Mouse (Mus musculus) erythroblast, adult 5-6 weeks (primary cell): Measurements from ENCODE around the gene Gm20388. TPM values are rescaled to one million over a fixed set of nuclear protein-coding genes. Genes with fewer than 3 reads are reported as not detected.

Source experiments
- ATAC-seq: replicated peaks from 2 replicates; pipeline ENCODE4 v1.8.0; 2016; ENCODE audit warnings: moderate number of reproducible peaks, mild to moderate bottlenecking, moderate TSS enrichment, inconsistent platforms; ENCODE audit not compliant: poor library complexity, low FRiP score, severe bottlenecking
- total RNA-seq, 2 experiments: library from RNA; stranded (forward) in 1 of 2; stranded (reverse) in 1 of 2; fragments of 150-400 nt in 1 of 2; fragments of 200-764, 138-1000 nt in 1 of 2; gene quantifications; 2 replicates each; pipeline versions ENCODE4 v1.2.3 to v1.2.4; 2015 to 2017; ENCODE audit warnings: low replicate concordance in 2 of 2

The Gm20388 gene
- total RNA-seq, 2 experiments from 2014 or later: 2.9 to 7.8 TPM

GRCm38 (mm10) chr8:122326114-122326542, 2415.5 kb downstream of the Gm20388 start:
- ATAC-seq: no peak

DNA sequence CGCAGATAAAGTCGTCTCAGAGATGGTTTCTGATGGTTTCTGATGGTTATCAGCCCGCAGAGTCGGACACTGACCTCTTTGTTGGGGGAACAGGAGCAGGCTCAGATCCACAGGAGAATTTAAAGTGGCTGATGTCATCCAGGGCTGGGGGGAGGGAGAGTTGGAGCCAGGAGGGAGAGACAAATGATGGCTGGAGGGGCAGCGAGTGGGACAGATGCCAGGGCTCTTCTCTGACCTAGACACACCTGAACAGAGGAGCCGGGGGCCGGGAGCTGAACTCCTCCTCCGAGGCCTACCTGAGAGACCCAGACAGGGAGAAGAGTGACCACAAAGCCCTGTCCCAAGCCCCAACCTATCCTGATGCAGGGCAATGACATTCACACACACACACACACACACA, 2418.4 kb downstream of the Gm20388 start:
- ATAC-seq: no peak

DNA sequence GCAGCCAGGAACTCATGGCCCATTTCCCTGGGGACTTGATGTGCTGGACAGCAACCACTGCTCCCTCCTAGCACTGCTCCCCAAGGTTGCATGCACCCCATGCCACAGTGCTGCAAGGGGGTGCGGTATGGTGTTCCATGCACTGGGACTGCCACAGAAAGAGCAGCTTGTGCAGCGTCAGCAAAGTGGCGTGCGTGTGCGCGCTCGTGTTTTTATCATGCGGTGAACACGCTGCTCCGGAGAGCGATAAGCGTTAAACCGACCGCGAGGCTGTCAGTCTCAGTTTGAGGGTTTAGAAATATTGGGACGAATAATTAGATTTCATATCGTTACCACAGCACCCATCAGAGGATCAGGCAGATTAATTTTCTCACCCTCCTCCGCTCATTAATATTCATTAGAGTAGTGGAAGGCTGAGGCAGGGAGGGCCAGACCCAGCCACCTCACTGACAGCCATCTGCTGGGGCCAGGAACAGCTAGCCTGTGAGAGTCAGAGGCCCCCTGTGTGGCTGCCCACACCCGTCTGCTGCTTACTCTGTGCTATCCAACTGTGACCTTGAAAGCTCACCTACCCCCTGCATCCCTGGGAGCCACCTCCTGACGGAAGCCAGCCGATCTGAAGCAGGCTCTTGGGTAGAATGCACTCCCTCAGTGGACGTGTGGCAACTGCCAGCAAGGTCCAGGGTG, 2419.1 kb downstream of the Gm20388 start:
- ATAC-seq: peak; percentile 55

DNA sequence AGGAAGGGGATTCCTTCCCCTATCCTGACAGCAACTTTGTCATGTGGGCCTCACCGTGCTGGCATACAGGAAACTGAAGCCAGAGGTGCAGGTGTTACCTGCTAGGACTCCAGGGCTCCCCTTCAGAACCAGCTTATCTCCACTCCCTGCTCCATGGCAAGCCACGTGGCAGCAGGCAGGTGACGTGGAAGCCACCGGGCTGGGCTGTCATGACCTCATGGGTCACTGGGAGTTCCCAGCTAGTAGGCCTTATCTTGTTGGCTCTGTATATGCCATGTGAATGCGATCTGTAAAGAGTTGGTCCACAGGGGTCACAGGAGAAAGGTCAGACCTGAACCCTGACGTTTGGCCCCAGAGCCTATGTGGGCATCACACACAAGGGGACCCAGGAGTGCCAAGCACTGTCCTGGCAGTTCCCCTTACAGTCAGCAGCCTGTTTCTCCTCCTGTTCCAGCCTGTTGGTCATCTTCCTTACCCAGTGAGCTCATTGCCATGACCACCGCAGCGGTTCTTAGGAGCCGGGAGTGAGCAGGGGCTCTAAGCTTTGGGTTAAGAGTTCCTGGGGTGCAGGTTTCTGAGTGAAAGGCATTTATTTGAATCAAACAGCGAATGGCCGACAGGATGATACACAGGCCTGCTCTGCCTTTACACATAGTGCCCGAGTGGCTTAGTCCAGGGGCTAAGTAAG, 2419.9 kb downstream of the Gm20388 start:
- ATAC-seq: peak; percentile 75

- ATAC-seq: no peak
Observed at GRCm38 (mm10) chr8:122331134-122331523, 2420.5 kb downstream of the Gm20388 start.

DNA sequence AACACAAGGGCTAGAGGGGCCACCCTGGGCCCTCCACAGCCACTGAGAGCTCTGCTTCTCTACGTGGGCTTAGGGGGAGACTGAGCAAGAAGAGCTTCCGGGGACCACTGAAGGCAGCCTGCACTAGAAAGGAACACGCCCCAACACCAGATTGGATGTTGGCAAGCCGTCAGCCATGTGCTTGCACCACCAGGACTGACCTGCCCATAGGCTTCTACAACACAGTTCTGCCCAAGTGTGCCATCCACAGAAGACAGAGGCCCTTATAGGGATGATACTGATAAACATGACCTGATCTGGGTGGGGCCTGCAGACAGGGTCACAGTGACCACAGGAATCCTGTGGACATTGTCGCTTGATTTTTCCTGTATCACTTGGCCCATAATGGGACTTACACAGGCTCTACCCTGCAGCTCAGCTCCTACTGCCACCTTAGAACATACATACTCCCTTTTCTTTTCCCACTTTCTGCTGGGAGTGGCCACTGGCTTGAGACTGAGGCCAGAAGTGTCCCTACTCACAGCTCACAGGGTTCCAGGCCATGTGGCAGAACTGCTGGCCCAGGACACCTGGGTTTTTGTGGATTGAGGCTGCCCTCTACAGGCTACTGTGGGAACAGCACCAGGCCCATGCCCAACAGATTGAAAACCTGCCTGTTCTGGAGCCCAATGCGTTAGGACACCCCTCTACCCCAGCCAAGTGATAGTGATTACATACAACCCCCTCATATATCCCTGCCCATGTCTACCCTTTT, 2422.3 kb downstream of the Gm20388 start:
- ATAC-seq: peak; percentile 34

DNA sequence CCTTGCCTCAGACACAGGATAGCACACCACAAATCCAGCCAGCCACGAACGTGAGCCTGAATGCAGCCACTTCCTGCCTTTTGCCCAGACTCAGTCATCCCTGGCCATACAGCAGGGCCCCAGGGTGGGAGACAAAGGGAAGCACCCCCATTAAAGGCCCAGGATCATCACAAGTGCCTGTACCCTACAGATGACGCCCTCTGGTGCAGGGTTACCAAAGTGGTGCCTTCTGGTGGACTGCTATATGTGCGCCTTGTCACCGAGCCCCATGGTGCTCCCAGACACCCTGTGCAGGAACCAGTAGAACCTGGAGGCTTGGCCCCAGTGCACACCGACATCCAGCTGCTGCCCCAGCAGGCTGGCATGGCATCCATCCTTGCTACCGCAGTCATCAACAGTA, 2422.9 kb downstream of the Gm20388 start:
- no peak for ATAC-seq

DNA sequence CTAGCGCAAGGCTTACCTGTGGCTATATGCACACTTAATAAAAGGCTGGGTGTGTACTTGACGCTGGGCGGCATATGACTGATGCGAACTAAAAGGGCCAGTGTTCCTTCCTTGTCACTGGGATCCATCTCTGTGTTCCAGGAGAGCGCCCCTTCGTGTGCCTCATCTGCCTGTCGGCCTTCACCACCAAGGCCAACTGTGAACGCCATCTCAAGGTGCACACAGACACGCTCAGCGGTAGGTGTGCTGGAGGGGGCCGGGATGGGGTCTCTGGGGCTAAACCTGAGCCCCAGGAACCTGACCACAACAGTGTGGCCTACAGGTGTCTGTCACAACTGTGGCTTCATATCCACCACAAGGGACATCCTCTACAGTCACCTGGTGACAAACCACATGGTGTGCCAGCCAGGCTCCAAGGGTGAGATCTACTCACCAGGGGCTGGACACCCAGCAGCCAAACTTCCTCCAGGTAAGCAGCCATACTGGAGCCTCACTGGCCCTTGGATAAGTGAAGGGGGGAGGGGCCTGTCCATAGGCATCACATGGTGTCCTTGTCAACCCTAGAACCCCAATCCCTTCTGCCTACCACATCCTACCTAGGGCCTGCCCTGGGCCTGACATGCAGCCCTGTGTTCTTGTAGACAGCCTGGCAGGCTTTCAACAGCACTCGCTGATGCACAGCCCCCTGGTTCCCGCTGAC, 2424.3 kb downstream of the Gm20388 start:
- no peak for ATAC-seq

DNA sequence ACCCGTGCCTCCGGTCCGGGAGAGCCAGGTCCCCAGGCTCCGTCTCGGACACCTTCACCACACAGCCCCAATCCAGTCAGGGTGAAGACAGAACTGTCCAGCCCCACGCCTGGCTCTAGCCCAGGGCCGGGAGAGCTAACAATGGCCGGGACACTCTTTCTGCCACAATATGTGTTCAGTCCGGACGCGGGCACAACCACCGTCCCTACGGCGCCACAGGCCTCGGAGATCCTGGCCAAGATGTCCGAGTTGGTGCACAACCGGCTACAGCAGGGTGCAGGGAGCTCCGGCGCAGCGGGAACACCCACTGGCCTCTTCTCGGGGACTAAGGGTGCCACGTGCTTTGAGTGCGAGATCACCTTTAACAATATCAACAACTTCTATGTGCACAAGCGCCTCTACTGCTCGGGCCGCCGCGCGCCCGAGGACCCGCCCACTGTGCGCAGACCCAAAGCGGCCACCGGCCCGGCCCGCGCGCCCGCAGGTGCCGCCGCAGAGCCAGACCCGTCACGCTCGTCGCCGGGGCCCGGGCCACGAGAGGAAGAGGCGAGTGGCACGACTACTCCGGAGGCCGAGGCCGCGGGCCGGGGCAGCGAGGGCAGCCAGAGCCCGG, 2425.1 kb downstream of the Gm20388 start:
- ATAC-seq: no peak

DNA sequence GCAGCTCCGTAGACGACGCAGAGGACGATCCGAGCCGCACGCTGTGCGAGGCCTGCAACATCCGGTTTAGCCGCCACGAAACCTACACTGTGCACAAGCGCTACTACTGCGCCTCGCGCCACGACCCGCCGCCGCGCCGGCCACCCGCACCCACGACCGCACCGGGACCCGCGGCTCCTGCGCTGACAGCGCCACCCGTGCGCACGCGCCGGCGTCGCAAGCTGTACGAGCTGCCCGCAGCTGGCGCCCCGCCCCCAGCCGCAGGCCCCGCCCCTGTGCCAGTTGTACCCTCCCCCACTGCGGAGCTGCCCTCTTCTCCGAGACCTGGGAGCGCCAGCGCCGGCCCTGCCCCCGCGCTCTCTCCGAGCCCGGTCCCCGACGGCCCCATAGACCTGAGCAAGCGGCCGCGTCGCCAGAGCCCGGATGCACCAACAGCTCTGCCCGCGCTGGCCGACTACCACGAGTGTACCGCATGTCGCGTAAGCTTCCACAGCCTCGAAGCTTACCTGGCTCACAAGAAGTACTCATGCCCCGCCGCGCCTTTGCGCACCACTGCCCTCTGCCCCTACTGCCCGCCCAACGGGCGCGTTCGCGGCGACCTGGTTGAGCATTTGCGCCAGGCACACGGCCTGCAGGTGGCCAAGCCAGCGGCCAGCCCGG, 2425.7 kb downstream of the Gm20388 start:
- no peak for ATAC-seq

GRCm38 (mm10) chr8:122338852-122339251, 2428.2 kb downstream of the Gm20388 start:
- no peak for ATAC-seq

- ATAC-seq: no peak
Observed at GRCm38 (mm10) chr8:122340761-122341160, 2430.1 kb downstream of the Gm20388 start.

DNA sequence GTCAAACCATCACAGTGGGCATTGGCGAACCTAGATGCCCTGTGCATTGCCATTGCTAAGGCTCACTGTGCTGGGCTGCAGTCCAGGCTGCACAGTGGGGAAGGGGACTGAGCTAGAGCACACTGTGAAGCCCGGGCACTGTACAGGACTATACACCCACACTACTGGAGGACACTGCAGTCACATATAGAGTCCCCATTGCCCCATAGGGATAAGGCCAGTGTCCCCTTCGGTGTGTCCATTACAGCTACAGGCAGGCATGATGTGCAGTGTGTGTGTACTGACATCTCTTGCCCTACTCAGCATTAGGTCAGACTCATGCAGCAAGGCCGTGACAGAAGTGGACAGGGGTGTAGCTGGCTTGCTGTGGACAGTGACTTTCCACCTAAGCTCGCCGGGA, 2431.1 kb downstream of the Gm20388 start:
- ATAC-seq: 0 out of 2 replicates have a peak, but pooled peaks have one; percentile 3

DNA sequence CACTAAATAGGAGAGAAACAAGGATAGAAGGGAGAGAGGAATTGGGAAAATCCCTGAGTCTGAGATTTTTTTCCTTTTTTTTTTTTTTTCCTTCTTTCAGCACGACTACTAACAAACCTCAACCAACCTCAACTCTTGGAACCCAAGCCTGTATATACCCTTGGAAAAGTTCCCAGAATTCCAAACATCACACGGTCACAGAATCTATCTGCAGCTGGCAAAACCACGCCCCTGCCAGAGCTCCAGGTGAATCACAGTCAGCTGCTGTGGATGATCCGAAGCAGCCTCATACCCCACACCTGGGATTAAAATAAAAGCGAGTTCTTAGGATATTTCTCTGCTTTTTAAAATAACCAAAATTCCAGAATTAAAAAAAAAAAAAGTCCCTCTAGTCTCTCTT, 2431.7 kb downstream of the Gm20388 start:
- ATAC-seq: no peak

DNA sequence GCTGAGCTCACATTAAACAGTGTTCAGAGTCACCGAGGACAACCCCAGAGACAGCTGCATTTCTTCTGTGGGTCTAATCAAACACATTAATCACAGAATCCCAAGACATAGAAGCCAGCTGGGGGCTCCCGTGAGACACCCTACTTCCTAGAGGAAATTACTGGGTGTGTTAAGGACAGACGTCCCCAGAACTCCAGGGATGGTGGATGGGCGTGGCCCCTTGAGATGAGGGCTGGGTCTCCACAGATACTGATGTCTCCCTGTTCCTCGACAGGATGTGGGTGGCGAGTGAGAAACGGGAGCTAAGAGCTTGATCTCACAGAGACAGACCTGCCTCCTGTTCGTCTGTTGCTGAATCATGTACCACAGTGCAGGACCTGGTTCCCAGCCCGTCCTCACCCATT, 2432.2 kb downstream of the Gm20388 start:
- ATAC-seq: peak; percentile 28

GRCm38 (mm10) chr8:122343341-122343740, 2432.7 kb downstream of the Gm20388 start:
- ATAC-seq: no peak

- ATAC-seq: 0 out of 2 replicates have a peak, but pooled peaks have one; percentile 9
Observed at GRCm38 (mm10) chr8:122343758-122344157, 2433.1 kb downstream of the Gm20388 start.

- ATAC-seq: peak; percentile 66
Observed at GRCm38 (mm10) chr8:122344219-122344618, 2433.6 kb downstream of the Gm20388 start.
